Mouse (Mus musculus) thymus, adult 2 months (tissue): ENCODE results near the gene Slc48a1. TPM values are rescaled to one million over a fixed set of nuclear protein-coding genes. Genes with fewer than 3 reads are reported as not detected.

Source experiments
- DNase-seq: peaks from one replicate; pipeline ENCODE4 v3.0.0; 2021
- H3K27ac ChIP-seq: fragments of 200-500 bp; 2 replicates; pipeline ENCODE4 v1.5.1; 2012; ENCODE audit warnings: low read length, control low read depth; ENCODE audit not compliant: control insufficient read depth, insufficient read depth
- H3K27me3 ChIP-seq: fragments of 200-500 bp; 2 replicates; pipeline ENCODE4 v1.6.1; 2012; ENCODE audit warnings: mild to moderate bottlenecking, low read length, moderate library complexity, mixed read lengths; ENCODE audit not compliant: control insufficient read depth, insufficient read depth
- H3K36me3 ChIP-seq: fragments of 200-500 bp; 2 replicates; pipeline ENCODE4 v1.6.1; 2012; ENCODE audit warnings: mild to moderate bottlenecking, low read length, moderate library complexity; ENCODE audit not compliant: control insufficient read depth, insufficient read depth
- H3K4me1 ChIP-seq: fragments of 200-500 bp; replicated peaks from 2 replicates; pipeline ENCODE4 v1.6.1; 2012; ENCODE audit warnings: low read length; ENCODE audit not compliant: control insufficient read depth, insufficient read depth
- H3K4me3 ChIP-seq: fragments of 200-500 bp; 2 replicates; pipeline ENCODE4 v1.5.1; 2012; ENCODE audit warnings: mild to moderate bottlenecking, low read length, control low read depth, moderate library complexity; ENCODE audit not compliant: control insufficient read depth, insufficient read depth
- CTCF ChIP-seq: fragments of 200-500 bp; IDR thresholded peaks from 2 replicates; pipeline ENCODE4 v1.5.1; 2012; ENCODE audit warnings: mild to moderate bottlenecking, control low read depth, low read length, moderate library complexity, borderline replicate concordance; ENCODE audit not compliant: control insufficient read depth, poor library complexity, insufficient read depth; ENCODE audit errors: extremely low read depth
- POLR2A ChIP-seq: fragments of 200-500 bp; IDR thresholded peaks from 2 replicates; pipeline ENCODE4 v1.6.1; 2012; ENCODE audit warnings: mild to moderate bottlenecking, low read length, control low read depth, moderate library complexity; ENCODE audit not compliant: control insufficient read depth, poor library complexity, insufficient read depth; ENCODE audit errors: extremely low read depth
- WGBS: fragments of 180-500 bp; shearing (Covaris S2); methylation state at CpG from one replicate; pipeline ENCODE4 v1.1.7; 2018; 5-methylcytosine and 5-hydroxymethylcytosine counted together
- polyA plus RNA-seq: library from polyadenylated mRNA; depleted of rRNA; stranded (reverse); fragments of >200 nt; gene quantifications from 2 replicates; pipeline ENCODE4 v1.2.3, GENCODE M21; 2012

Gene Slc48a1
- polyA plus RNA-seq, 1 experiment, result 62.8 TPM

DNA sequence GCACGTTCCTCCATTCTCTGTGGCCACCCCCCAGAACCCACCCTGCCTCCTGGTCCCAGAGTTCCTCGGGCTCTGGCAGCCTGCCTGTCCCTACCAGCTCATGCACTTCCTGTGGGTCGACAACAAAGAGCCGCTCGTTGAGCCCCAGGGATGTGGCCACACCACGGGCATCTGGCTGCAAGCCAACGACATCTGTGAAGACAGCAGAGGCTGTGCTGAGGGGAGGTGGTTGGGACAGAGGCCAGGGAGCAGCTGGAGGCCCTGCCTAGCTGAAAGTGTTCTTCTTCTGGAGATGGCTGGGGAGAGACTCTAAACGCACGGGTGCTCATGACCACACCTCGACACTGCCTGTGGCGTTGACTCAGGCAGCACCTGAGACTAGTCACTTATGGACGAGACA is 27.6 kb upstream of the Slc48a1 start:
- Histone ChIP-seq H3K36me3 (peaks cover 10% of the 10 kb centered on the region), H3K4me1 (peaks cover 44% of the 10 kb centered on the region), H3K4me3 (peak overlapping the region; percentile 87), H3K27me3 (no peaks in the 10 kb centered on the region), H3K27ac (peak overlapping the region; percentile 89)
- peak; percentile 78 for DNase-seq
- peak; percentile 57; the same call in 1 of the 2 replicates for TF ChIP-seq CTCF
- TF ChIP-seq POLR2A, result peak; percentile 46; the same call in 1 of the 2 replicates
- WGBS, result 2% methylated on average over 12 of the region's 12 CpGs

- TF ChIP-seq CTCF (peak; percentile 67; the same call in 1 of the 2 replicates), POLR2A (no peak)
- no peak overlapping the region for H3K27ac ChIP-seq
- H3K27me3 ChIP-seq, result no peaks in the 10 kb centered on the region
- no peak for DNase-seq
- peaks cover 36% of the 10 kb centered on the region for H3K4me1 ChIP-seq
- H3K36me3 ChIP-seq, result peaks cover 4% of the 10 kb centered on the region
- H3K4me3 ChIP-seq, result no peak overlapping the region
- 92% methylated on average over 2 of the region's 2 CpGs for WGBS
These were observed 26.6 kb upstream of the Slc48a1 start for GRCm38 (mm10) chr15:97751676-97752075.

GRCm38 (mm10) chr15:97752491-97752890 is 25.8 kb upstream of the Slc48a1 start:
- Histone ChIP-seq H3K4me3 (no peak overlapping the region), H3K4me1 (peaks cover 31% of the 10 kb centered on the region; the same call in 1 of the 2 replicates), H3K27ac (no peak overlapping the region), H3K27me3 (no peaks in the 10 kb centered on the region), H3K36me3 (no peaks in the 10 kb centered on the region)
- TF ChIP-seq CTCF (no peak), POLR2A (no peak)
- 99% methylated on average over 5 of the region's 5 CpGs for WGBS
- DNase-seq, result no peak

DNA sequence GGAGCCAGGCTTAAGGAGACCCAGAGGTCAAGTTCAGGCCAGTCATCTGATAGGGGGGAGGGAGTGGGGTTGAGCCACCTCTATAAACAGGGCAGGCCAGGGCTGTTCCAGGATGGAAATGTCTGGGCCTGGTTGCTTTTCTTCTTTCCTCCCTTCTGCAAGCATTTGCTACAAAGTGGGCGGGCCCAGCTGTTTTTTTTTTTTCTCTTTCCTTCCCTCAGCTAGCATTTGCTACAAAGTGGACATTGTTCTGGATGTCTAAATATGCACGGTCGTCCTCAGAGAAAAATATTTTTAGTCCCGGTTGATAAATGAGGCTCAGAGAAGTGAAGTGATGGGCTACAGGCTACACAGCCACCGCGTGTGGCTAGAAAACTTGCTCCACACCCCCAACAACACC is 23.8 kb upstream of the Slc48a1 start:
- 83% methylated on average over 6 of the region's 6 CpGs for WGBS
- no peak overlapping the region for H3K4me3 ChIP-seq
- H3K36me3 ChIP-seq, result no peaks in the 10 kb centered on the region
- TF ChIP-seq POLR2A (no peak), CTCF (no peak)
- DNase-seq, result no peak
- H3K4me1 ChIP-seq, result peaks cover 15% of the 10 kb centered on the region; the same call in 1 of the 2 replicates
- no peaks in the 10 kb centered on the region for H3K27me3 ChIP-seq
- H3K27ac ChIP-seq, result no peak overlapping the region

DNA sequence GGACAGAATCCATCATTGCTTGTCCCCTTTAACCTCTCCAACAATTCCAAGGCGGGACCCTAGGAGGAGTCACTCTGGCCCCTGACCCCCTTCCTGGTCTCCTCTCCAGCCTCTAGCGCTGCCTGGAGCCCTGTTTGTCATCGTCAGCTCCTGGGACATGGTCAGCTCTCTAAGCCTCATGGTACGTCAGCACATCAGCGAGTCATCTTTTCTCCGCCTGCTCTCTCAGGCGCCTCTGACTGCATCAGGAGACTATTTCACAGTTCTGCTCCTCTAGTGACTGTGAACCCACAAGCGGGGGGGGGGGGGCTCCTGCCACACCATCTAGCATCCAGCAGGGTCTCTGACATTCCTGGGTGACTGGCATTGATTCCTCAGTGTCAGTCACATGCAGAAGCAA is 23.0 kb upstream of the Slc48a1 start:
- H3K4me1 ChIP-seq, result peaks cover 6% of the 10 kb centered on the region; the same call in 1 of the 2 replicates
- no peak overlapping the region for H3K27ac ChIP-seq
- H3K4me3 ChIP-seq, result no peak overlapping the region
- TF ChIP-seq POLR2A (no peak), CTCF (no peak)
- WGBS, result 92% methylated on average over 8 of the region's 8 CpGs
- H3K36me3 ChIP-seq, result 0 out of 2 replicates have a peak, but pooled peaks cover 3% of the 10 kb centered on the region
- DNase-seq, result no peak
- no peaks in the 10 kb centered on the region for H3K27me3 ChIP-seq

DNA sequence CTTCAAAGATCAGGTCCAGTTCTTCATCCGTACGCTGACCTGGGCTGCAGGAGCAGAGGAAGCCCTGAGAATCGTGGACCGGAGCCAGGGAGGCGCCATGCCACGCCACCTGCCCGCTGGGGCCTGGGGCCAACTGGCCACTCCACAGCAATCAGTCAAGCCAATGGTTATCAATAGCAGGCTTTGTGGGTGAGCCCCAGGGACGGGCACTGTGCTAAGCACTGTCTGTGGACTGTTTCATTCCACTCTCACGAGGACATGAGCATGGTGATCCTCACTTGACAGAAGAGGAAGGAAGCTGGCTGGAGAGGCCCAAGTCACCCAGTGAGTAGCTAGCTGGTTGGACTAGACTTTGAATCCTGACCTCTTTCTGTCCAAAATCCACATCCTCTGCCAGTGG is 18.3 kb upstream of the Slc48a1 start:
- Histone ChIP-seq H3K36me3 (peaks cover 3% of the 10 kb centered on the region; the same call in 1 of the 2 replicates), H3K4me3 (no peak overlapping the region), H3K27ac (no peak overlapping the region), H3K4me1 (peaks cover 32% of the 10 kb centered on the region), H3K27me3 (no peaks in the 10 kb centered on the region)
- TF ChIP-seq CTCF (no peak), POLR2A (no peak)
- 95% methylated on average over 9 of the region's 9 CpGs for WGBS
- DNase-seq, result no peak

DNA sequence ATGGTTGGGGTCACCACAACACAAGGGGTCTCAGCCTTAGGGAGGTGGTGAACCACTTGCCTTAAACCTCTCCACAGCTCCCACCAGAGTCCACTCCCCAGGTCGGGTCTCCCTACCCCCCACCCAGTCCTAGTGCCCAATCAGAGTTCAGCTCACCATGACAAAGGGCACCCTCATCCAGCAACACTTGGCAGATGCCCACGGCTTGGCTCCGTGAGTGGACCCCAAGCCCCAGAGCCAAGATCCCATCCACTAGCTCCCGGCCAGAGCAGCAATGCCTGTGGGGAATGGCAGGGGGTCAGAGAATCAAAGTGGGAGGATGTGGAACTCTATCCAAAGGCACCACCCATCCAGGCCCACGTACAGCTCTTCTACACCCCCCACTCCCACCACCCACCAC is 17.4 kb upstream of the Slc48a1 start:
- WGBS, result 92% methylated on average over 5 of the region's 5 CpGs
- Histone ChIP-seq H3K36me3 (peaks cover 3% of the 10 kb centered on the region; the same call in 1 of the 2 replicates), H3K4me1 (peaks cover 40% of the 10 kb centered on the region), H3K4me3 (no peak overlapping the region), H3K27me3 (no peaks in the 10 kb centered on the region), H3K27ac (no peak overlapping the region)
- no peak for TF ChIP-seq CTCF
- no peak for TF ChIP-seq POLR2A
- DNase-seq, result no peak
